Mouse (Mus musculus): ENCODE measurements around the gene Sucnr1. TPM values are rescaled to one million over a fixed set of nuclear protein-coding genes. Genes with fewer than 3 reads are reported as not detected.

Sucnr1 gene
- polyA plus RNA-seq (2017; shearing (Covaris generic)): not detected

DNA sequence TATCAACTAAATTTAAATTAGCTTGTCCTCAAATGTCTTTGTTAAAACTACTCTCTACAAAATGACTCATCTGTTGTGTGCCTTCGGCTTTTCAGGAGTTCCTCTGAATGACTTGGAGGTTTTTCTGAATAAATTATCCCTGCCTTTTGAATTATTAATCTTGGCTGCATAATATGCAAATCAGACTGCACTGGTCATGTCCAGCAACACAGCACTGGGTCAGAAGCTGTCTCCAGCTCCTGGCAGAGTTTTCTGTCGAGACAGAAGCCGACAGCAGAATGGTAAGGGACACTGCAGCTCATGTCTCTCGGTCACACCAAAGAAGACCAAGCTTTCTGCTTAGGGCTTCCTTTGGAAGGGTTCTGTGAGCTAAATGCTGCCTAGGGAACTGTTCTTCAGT lies at the start of gene Sucnr1:
TSS of gene Sucnr1 (plus strand) at position 222 of the 400 bp plus-strand sequence.

Other genes starting within 250 kb of the Sucnr1 start
- not detected for gene Gm8298, start 220.8 kb upstream of the Sucnr1 start, polyA plus RNA-seq (2017; shearing (Covaris generic))
- not detected for gene C130079G13Rik, start 156.7 kb upstream of the Sucnr1 start, polyA plus RNA-seq (2017; shearing (Covaris generic))
- not detected for gene Aadacl2, start 75.1 kb upstream of the Sucnr1 start, polyA plus RNA-seq (2017; shearing (Covaris generic))
- gene Aadac, start 56.2 kb upstream of the Sucnr1 start, polyA plus RNA-seq (2017; shearing (Covaris generic)): not detected

All from CD4-positive, CD25-positive, alpha-beta regulatory T cell, adult 9 weeks (primary cell).